Mouse (Mus musculus): ENCODE data around the gene Golga1. TPM values are rescaled to one million over a fixed set of nuclear protein-coding genes. Genes with fewer than 3 reads are reported as not detected.

Gene Golga1
- polyA plus RNA-seq, 2 experiments, result 30.9 to 37.9 TPM

DNA sequence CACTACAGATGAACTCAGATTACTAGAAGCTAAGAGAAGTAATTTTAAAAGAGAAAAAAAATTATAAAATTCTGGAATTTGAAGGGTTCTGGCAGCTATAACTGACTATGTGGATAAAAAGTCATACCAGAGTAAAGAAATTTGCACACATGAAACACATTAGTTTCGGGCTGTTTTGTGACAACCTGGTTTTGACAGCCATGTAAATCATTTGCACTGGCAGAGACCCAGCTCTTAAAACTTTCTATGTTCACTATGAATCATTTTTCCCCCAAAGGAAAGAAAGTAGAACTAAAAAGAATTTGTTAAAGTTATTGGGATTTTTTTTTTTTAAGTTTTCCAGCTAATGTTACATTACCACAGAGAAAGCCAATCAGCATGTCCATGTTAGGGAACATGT is 26.6 kb upstream of the Golga1 start:
- WGBS, result 30% methylated on average over 1 of the region's 1 CpGs
- Histone ChIP-seq H3K27ac (replicated peaks; ENCODE audit: low read depth, low read length) (no peak overlapping the region), H3K4me3 (replicated peaks; ENCODE audit: low read length) (no peak overlapping the region), H3K36me3 (ENCODE audit: control insufficient read depth, insufficient read depth, low read length) (peaks cover 43% of the 10 kb centered on the region), H3K27me3 (ENCODE audit: control insufficient read depth, insufficient read depth, low read length) (no peaks in the 10 kb centered on the region), H3K9ac (ENCODE audit: low read depth, low read length, severe bottlenecking) (no peak overlapping the region), H3K4me1 (ENCODE audit: control insufficient read depth, insufficient read depth, low read length) (no peaks in the 10 kb centered on the region), H3K4me2 (replicated peaks; ENCODE audit: low read depth, low read length, severe bottlenecking) (no peak overlapping the region), H3K9me3 (ENCODE audit: control insufficient read depth, low read length) (no peaks in the 10 kb centered on the region)
- no peak for TF ChIP-seq POLR2A (IDR thresholded peaks at IDR 0.05; ENCODE audit: borderline replicate concordance, extremely low read depth, insufficient read depth, insufficient read length)
- DNase-seq (ENCODE audit: low spot score) (peak; percentile 49), ATAC-seq (ENCODE audit: low FRiP score, low read depth) (no peak)

DNA sequence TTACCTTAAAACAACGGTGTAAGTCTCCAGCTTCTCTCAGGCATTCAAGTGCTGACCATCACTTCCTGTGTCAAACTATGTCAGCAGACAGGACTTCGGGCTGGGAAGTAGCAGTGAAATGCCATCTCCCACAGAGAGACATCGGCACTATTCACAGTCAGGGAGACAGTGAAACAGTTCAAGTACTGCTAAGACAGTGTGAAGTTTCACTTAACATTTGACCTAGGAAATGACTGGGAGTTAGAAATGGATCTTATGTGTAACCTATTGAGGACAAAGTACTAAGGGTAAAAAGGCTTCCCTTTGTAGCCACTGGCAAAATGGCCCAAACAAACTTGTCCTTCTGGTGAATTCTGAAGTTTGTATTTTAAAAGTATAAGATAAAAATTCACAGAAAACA is 17.4 kb upstream of the Golga1 start:
- peaks cover 58% of the 10 kb centered on the region for H3K36me3 ChIP-seq (ENCODE audit: control insufficient read depth, insufficient read depth, low read length)
- no peak for TF ChIP-seq POLR2A (IDR thresholded peaks at IDR 0.05; ENCODE audit: borderline replicate concordance, extremely low read depth, insufficient read depth, insufficient read length)
- 87% methylated on average over 3 of the region's 3 CpGs for WGBS
- no peak overlapping the region for H3K4me3 ChIP-seq (replicated peaks; ENCODE audit: low read length)
- no peak for ATAC-seq (ENCODE audit: low FRiP score, low read depth)
- no peaks in the 10 kb centered on the region for H3K4me1 ChIP-seq (ENCODE audit: control insufficient read depth, insufficient read depth, low read length)
- H3K9me3 ChIP-seq (ENCODE audit: control insufficient read depth, low read length), result no peaks in the 10 kb centered on the region
- no peak for DNase-seq (ENCODE audit: low spot score)
- no peak overlapping the region for H3K4me2 ChIP-seq (replicated peaks; ENCODE audit: low read depth, low read length, severe bottlenecking)
- no peak overlapping the region for H3K27ac ChIP-seq (replicated peaks; ENCODE audit: low read depth, low read length)
- no peaks in the 10 kb centered on the region for H3K27me3 ChIP-seq (ENCODE audit: control insufficient read depth, insufficient read depth, low read length)
- no peak overlapping the region for H3K9ac ChIP-seq (ENCODE audit: low read depth, low read length, severe bottlenecking)

DNA sequence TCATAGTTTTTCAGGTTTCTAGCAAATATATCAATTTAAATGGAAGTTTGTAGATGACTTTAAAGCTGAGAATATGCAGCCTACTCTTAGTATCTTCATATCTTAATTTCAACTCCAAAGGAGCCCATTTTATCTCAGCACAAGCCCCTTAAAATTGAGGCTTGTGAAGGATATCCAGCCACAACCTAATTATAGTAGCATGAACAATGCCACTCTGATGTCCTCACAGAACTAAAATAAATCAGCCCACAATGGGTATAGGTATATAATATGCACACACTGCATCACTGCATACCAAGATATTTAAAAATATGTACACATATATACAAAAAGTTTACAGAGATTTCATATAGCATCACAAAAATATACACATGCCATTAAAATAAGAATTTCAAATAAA is 5.3 kb upstream of the Golga1 start:
- Histone ChIP-seq H3K27me3 (ENCODE audit: control insufficient read depth, insufficient read depth, low read length) (no peaks in the 10 kb centered on the region), H3K4me1 (ENCODE audit: control insufficient read depth, insufficient read depth, low read length) (no peaks in the 10 kb centered on the region), H3K27ac (replicated peaks; ENCODE audit: low read depth, low read length) (no peak overlapping the region), H3K9me3 (ENCODE audit: control insufficient read depth, low read length) (no peaks in the 10 kb centered on the region), H3K4me2 (replicated peaks; ENCODE audit: low read depth, low read length, severe bottlenecking) (no peak overlapping the region), H3K36me3 (ENCODE audit: control insufficient read depth, insufficient read depth, low read length) (peaks cover 11% of the 10 kb centered on the region; the same call in 1 of the 2 replicates), H3K9ac (ENCODE audit: low read depth, low read length, severe bottlenecking) (no peak overlapping the region), H3K4me3 (replicated peaks; ENCODE audit: low read length) (no peak overlapping the region)
- TF ChIP-seq POLR2A (IDR thresholded peaks at IDR 0.05; ENCODE audit: borderline replicate concordance, extremely low read depth, insufficient read depth, insufficient read length), result no peak
- DNase-seq (ENCODE audit: low spot score), result no peak
- ATAC-seq (ENCODE audit: low FRiP score, low read depth), result no peak

DNA sequence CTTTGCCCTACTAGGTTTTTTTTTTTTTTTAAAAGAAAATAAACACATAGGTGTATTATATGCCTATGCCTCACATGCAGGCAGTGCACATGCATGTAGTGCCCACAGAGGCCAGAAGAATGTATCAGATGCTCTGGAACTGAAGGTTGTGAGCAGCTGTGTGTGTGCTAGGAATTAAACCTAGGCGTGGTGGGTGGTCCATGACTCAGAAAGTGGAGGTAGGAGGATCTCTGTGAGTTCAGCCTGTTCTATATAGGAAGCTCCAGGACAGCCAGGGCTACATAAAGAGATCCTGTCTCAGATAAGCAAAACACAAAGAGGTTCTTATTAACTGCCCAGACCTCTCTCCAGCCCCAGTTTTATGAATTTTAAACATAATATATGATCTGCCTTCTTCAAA is 3.8 kb upstream of the Golga1 start:
- DNase-seq (ENCODE audit: low spot score) (no peak), ATAC-seq (ENCODE audit: low FRiP score, low read depth) (no peak)
- H3K27ac ChIP-seq (replicated peaks; ENCODE audit: low read depth, low read length), result no peak overlapping the region
- H3K9ac ChIP-seq (ENCODE audit: low read depth, low read length, severe bottlenecking), result no peak overlapping the region
- 79% methylated on average over 1 of the region's 1 CpGs for WGBS
- peaks cover 9% of the 10 kb centered on the region; the same call in 1 of the 2 replicates for H3K36me3 ChIP-seq (ENCODE audit: control insufficient read depth, insufficient read depth, low read length)
- no peaks in the 10 kb centered on the region for H3K9me3 ChIP-seq (ENCODE audit: control insufficient read depth, low read length)
- no peaks in the 10 kb centered on the region for H3K4me1 ChIP-seq (ENCODE audit: control insufficient read depth, insufficient read depth, low read length)
- no peaks in the 10 kb centered on the region for H3K27me3 ChIP-seq (ENCODE audit: control insufficient read depth, insufficient read depth, low read length)
- no peak overlapping the region for H3K4me2 ChIP-seq (replicated peaks; ENCODE audit: low read depth, low read length, severe bottlenecking)
- H3K4me3 ChIP-seq (replicated peaks; ENCODE audit: low read length), result no peak overlapping the region
- no peak for TF ChIP-seq POLR2A (IDR thresholded peaks at IDR 0.05; ENCODE audit: borderline replicate concordance, extremely low read depth, insufficient read depth, insufficient read length)

DNA sequence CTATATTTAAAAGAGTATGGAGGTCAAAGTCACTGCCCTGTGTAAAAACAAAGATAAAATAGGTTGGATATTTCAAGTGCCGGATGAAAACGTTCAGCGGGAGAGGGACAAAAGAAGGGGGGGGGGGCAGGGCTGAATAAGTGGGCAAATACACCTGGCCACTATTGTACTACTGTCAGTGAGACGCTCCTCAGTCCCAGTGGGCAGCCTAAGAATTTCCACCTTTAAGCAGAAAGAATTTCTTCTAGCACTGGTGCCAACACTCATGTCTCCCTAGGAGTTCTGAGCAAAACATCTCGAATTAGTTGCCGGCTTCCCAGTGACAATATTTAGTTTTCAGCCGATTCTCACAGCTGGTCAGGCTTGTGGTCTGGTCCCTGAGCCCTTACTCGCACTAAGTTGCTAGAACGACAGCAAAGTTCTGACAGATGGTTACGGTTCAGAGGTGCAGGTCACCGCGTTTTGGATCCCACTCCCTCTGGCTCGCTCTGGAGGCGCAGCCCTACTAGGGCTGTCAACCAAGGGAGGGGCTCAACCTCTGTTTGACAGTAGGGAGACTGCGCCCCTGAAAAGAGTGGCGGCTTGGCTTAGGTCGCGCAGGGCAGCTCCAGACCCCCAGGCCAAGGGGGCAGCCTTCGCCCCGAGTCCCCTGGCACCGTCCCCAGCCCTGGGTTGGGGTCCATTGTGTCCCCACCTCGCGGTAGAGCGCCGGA is 498 bp downstream of the Golga1 start:
- WGBS, result 7% methylated on average over 21 of the region's 25 CpGs
- DNase-seq (ENCODE audit: low spot score), result peak; percentile 5
- no peak for TF ChIP-seq POLR2A (IDR thresholded peaks at IDR 0.05; ENCODE audit: borderline replicate concordance, extremely low read depth, insufficient read depth, insufficient read length)

More for the DNA sequence above, 498 bp downstream of the Golga1 start:
- no peaks in the 10 kb centered on the region for H3K9me3 ChIP-seq (ENCODE audit: control insufficient read depth, low read length)
- H3K27me3 ChIP-seq (ENCODE audit: control insufficient read depth, insufficient read depth, low read length), result no peaks in the 10 kb centered on the region
- H3K27ac ChIP-seq (replicated peaks; ENCODE audit: low read depth, low read length), result peak overlapping the region; percentile 84; the same call in 1 of the 2 replicates
- no peaks in the 10 kb centered on the region for H3K4me1 ChIP-seq (ENCODE audit: control insufficient read depth, insufficient read depth, low read length)
- peak overlapping the region; percentile 81 for H3K9ac ChIP-seq (ENCODE audit: low read depth, low read length, severe bottlenecking)
- peaks cover 29% of the 10 kb centered on the region for H3K36me3 ChIP-seq (ENCODE audit: control insufficient read depth, insufficient read depth, low read length)
- peak; percentile 79 for ATAC-seq (ENCODE audit: low FRiP score, low read depth)
- H3K4me3 ChIP-seq (replicated peaks; ENCODE audit: low read length), result peak overlapping the region; percentile 59
- peak overlapping the region; percentile 61 for H3K4me2 ChIP-seq (replicated peaks; ENCODE audit: low read depth, low read length, severe bottlenecking)

All from limb, embryonic 14.5 days (tissue).